ENCODE assay signal across 12 mouse cellular contexts in the genomic region with DNA sequence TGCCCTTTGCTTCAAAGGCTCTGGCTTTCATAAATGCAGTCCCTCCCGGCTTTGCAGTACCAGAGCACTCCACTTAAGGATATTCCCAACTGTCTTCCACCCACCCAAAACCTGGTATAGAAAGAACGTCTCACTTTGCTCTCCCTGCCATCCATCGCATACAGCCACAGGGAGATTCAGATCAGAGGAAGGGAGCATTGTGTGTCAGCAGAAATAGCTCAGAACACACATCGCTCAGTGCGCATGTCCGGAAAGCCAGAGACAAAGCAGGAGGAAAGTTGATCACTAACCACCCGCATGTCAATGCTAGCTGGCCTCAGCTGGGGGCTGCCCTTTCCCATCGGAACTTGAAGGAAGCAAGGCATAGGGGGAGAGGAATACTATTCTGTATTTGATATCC. TPM values are rescaled to one million over a fixed set of nuclear protein-coding genes. Genes with fewer than 3 reads are reported as not detected.
DNase-seq lines count a peak whose midpoint lies in the region; ATAC-seq lines count a peak whose summit lies in the region.
"Had no signal": no experiment of that assay in that cellular context is flagged by ENCODE, and none has a peak within 500 bp of the region (broad histone marks: within the 10 kb centered on the region; RNA-seq: fewer than 3 reads in every experiment).

No protein-coding gene starts in this region.

- H3K36me3 ChIP-seq in liver, embryonic 13.5 days, result peaks cover 15% of the 10 kb centered on the region

- H3K9ac ChIP-seq in liver, embryonic 13.5 days, result peak overlapping the region; percentile 52

- peaks cover 35% of the 10 kb centered on the region for H3K4me1 ChIP-seq in liver, embryonic 13.5 days (replicated peaks)

- no peaks in the 10 kb centered on the region for H3K9me3 ChIP-seq in liver, embryonic 13.5 days (replicated peaks)

- WGBS in liver, embryonic 13.5 days (ENCODE audit: insufficient replicate concordance), result 44% methylated on average over 8 of the region's 8 CpGs

- H3K4me2 ChIP-seq in liver, embryonic 13.5 days, result peak overlapping the region; percentile 65

- peak; percentile 32 to 64 for DNase-seq in left cerebral cortex, adult 18-20 months (ENCODE audit: low spot score in 2 of 2)
- no peak for DNase-seq in left cerebral cortex, adult 11 months (ENCODE audit: low spot score)
- DNase-seq in CD4-positive helper T cell, adult 2 months (ENCODE audit: low read depth, low spot score), result peak; percentile 58
- DNase-seq in ZHBTc4 (ENCODE audit: low read depth, low spot score), result peak; percentile 54
- no peak for DNase-seq in liver, embryonic 13.5 days
- no peak for DNase-seq in lung, postnatal 4 days
- no peak for DNase-seq in lung, postnatal 25 days (ENCODE audit: low spot score)
- DNase-seq: cerebellum, adult 11-12 months; gastrocnemius, postnatal 25 days; heart, postnatal 14 days; kidney, adult 11 months had no signal

- H3K4me3 ChIP-seq in liver, embryonic 13.5 days (replicated peaks), result peak overlapping the region; percentile 43

- no peak for ATAC-seq in liver, embryonic 13.5 days (ENCODE audit: low read depth)

- no peaks in the 10 kb centered on the region for H3K27me3 ChIP-seq in liver, embryonic 13.5 days

- peak overlapping the region; percentile 39; the same call in 1 of the 2 replicates for H3K27ac ChIP-seq in liver, embryonic 13.5 days

RNA-seq across cellular contexts. Expression of gene Muc13, which starts 38.5 kb away (rescaled TPM):
- under 1 TPM; 0.16 to 0.19 TPM for total RNA-seq in left cerebral cortex, adult 18-20 months (2021)
- 2.7 and 3.2 TPM in 2 replicates for polyA plus RNA-seq in liver, embryonic 13.5 days (2015; fragmentation: Nextera tagmentation; extraction: Ambion mirVana)
- total RNA-seq: adrenal gland, adult 18-20 months; gastrocnemius, postnatal 25 days had no signal

Comparison
In these comparisons a context has a peak if more than half of its experiments do, and no peak if none do; other contexts are left out.
1. DNase-seq: peak in left cerebral cortex, adult 18-20 months (2 of 2), CD4-positive helper T cell, adult 2 months (single experiment) and ZHBTc4 (single experiment); none in left cerebral cortex, adult 11 months (single experiment), liver, embryonic 13.5 days (single experiment), lung, postnatal 4 days (0 of 2) and lung, postnatal 25 days (single experiment).